Mouse (Mus musculus) midbrain, postnatal 0 days (tissue): ENCODE measurements around the gene Zkscan2. TPM values are rescaled to one million over a fixed set of nuclear protein-coding genes. Genes with fewer than 3 reads are reported as not detected.

Experiments
- ATAC-seq: fragments of 200-750 bp; cut with Nextera tagmentation; 2 replicates; pipeline ENCODE4 v1.8.0; 2017; ENCODE audit warnings: moderate number of reproducible peaks, mild to moderate bottlenecking, moderate TSS enrichment, moderate library complexity; ENCODE audit not compliant: low FRiP score
- DNase-seq: peaks from one replicate; pipeline ENCODE4 v3.0.0-alpha.2; 2015; ENCODE audit warnings: low spot score
- H3K27ac ChIP-seq: fragments of 300-500 bp; sonication (generic); 2 replicates; pipeline ENCODE4 v1.5.1; 2014; ENCODE audit warnings: low read depth, mild to moderate bottlenecking, low read length, mixed read lengths
- H3K27me3 ChIP-seq: fragments of 300-500 bp; sonication (generic); 2 replicates; pipeline ENCODE4 v1.6.1; 2014; ENCODE audit warnings: low read length, control low read depth, mixed read lengths; ENCODE audit not compliant: insufficient read depth
- H3K36me3 ChIP-seq: fragments of 300-500 bp; sonication (generic); 2 replicates; pipeline ENCODE4 v1.6.1; 2014; ENCODE audit warnings: low read length, control low read depth, mixed read lengths; ENCODE audit not compliant: insufficient read depth
- H3K4me1 ChIP-seq: fragments of 300-500 bp; sonication (generic); 2 replicates; pipeline ENCODE4 v1.6.1; 2014; ENCODE audit warnings: mild to moderate bottlenecking, control low read depth, antibody characterized with exemption, low read length, mixed read lengths; ENCODE audit not compliant: insufficient read depth
- H3K4me2 ChIP-seq: fragments of 300-500 bp; sonication (generic); 2 replicates; pipeline ENCODE4 v1.6.1; 2014; ENCODE audit warnings: low read depth, mild to moderate bottlenecking, low read length, mixed read lengths; ENCODE audit not compliant: poor library complexity, severe bottlenecking
- H3K4me3 ChIP-seq: fragments of 300-500 bp; sonication (generic); 2 replicates; pipeline ENCODE4 v1.5.1; 2014; ENCODE audit warnings: low read depth, mild to moderate bottlenecking, low read length, moderate library complexity
- H3K9ac ChIP-seq: fragments of 300-500 bp; sonication (generic); replicated peaks from 2 replicates; pipeline ENCODE4 v1.6.1; 2014; ENCODE audit warnings: mild to moderate bottlenecking, low read length, moderate library complexity, mixed read lengths; ENCODE audit not compliant: poor library complexity, severe bottlenecking
- H3K9me3 ChIP-seq: fragments of 300-500 bp; sonication (generic); 2 replicates; pipeline ENCODE4 v1.6.1; 2016; ENCODE audit warnings: low read length, control low read depth
- CTCF ChIP-seq: IDR thresholded peaks from 2 replicates; pipeline ENCODE4 v1.5.1; 2016; ENCODE audit warnings: antibody characterized with exemption, mild to moderate bottlenecking
- WGBS: fragments of 180-500 bp; shearing (Covaris S2); extraction: QIAGEN DNeasy Blood & Tissue Kit; methylation state at CpG from one replicate; pipeline ENCODE4 v1.1.7; 2014; 5-methylcytosine and 5-hydroxymethylcytosine counted together
- polyA plus RNA-seq: library from polyadenylated mRNA; unstranded; fragments of >200 nt; fragmentation: Nextera tagmentation; extraction: Ambion mirVana; gene quantifications from 2 replicates; pipeline ENCODE4 v1.2.1, GENCODE M21; 2015
- total RNA-seq: library from RNA; depleted of rRNA; stranded (reverse); fragments of >200 nt; gene quantifications from 2 replicates; pipeline ENCODE4 v1.2.3, GENCODE M21; 2014; rRNA removed

The Zkscan2 gene
- total RNA-seq (21.1 and 28.0 TPM in 2 replicates), polyA plus RNA-seq (8.4 and 11.2 TPM in 2 replicates)

- H3K9ac ChIP-seq: peak within 1 kb of the TSS; percentile 87
- no peaks in the 10 kb centered on the region for H3K27me3 ChIP-seq
- H3K4me2 ChIP-seq: peak within 1 kb of the TSS; percentile 94
- peak; percentile 53 for TF ChIP-seq CTCF
- H3K27ac ChIP-seq: peak within 1 kb of the TSS; percentile 96
- peaks cover 8% of the 10 kb centered on the region; the same call in 1 of the 2 replicates for H3K4me1 ChIP-seq
- peaks cover 6% of the 10 kb centered on the region; the same call in 1 of the 2 replicates for H3K36me3 ChIP-seq
- H3K9me3 ChIP-seq: no peaks in the 10 kb centered on the region
- 1% methylated on average over 45 of the region's 71 CpGs for WGBS
- peak within 1 kb of the TSS; percentile 84 for H3K4me3 ChIP-seq
- DNase-seq (peak; percentile 96), ATAC-seq (peak; percentile 96)
These were observed at the start of gene Zkscan2 for GRCm38 (mm10) chr7:123500239-123501219. Gene Zkscan2 (minus strand): TSS chr7:123500449.

DNA sequence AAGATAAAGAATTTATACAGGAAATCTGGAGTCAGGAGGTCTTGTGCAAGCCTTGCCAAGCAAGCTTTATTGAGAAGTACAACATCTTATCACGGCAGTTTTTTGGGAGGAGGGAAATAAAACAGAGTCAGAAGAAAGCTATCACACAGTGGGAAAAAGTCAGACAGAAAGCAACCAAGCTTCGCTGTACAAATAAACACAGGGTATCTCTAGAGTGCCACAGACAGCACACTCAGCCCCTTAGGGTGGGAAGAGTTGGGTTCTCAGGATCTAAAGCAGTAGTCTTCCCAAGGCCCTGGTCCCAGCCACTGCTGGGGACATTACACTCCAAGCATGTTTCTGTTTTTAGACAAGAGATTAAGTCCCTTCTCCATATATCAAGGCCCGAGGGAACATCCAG is 28.9 kb upstream of the Zkscan2 start:
- Histone ChIP-seq H3K27ac (no peak overlapping the region), H3K27me3 (no peaks in the 10 kb centered on the region), H3K4me2 (no peak overlapping the region), H3K36me3 (no peaks in the 10 kb centered on the region), H3K4me1 (no peaks in the 10 kb centered on the region), H3K9me3 (0 out of 2 replicates have a peak, but pooled peaks cover 4% of the 10 kb centered on the region), H3K4me3 (no peak overlapping the region), H3K9ac (no peak overlapping the region)
- WGBS: 83% methylated on average over 3 of the region's 3 CpGs
- ATAC-seq (no peak), DNase-seq (no peak)
- TF ChIP-seq CTCF: no peak

DNA sequence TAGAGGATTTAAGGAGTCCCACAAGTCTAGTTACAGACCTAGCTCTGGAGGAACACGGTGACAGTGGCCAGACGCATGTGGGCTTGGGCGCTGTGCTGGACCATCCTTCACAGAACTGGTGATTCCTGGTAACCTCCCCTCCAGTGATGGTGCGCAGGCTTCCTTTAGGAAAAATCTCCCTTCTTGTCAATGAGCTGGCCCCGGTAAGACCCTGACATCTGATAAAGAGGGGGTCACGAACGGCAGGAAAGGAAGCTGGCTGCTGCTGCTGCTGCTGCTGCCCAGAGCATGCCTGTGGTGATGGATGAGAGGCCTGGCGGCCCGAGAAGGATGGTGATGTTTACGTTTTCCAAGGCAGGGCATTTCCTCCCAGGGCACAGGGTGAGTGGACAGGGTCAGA is 25.5 kb upstream of the Zkscan2 start:
- H3K9me3 ChIP-seq: no peaks in the 10 kb centered on the region
- no peak for TF ChIP-seq CTCF
- no peak overlapping the region for H3K4me3 ChIP-seq
- H3K9ac ChIP-seq: no peak overlapping the region
- no peaks in the 10 kb centered on the region for H3K4me1 ChIP-seq
- ATAC-seq: no peak
- H3K36me3 ChIP-seq: no peaks in the 10 kb centered on the region
- H3K4me2 ChIP-seq: no peak overlapping the region
- no peak overlapping the region for H3K27ac ChIP-seq
- H3K27me3 ChIP-seq: no peaks in the 10 kb centered on the region
- 78% methylated on average over 10 of the region's 10 CpGs for WGBS
- DNase-seq: no peak

GRCm38 (mm10) chr7:123524218-123524861 is 24.1 kb upstream of the Zkscan2 start:
- Histone ChIP-seq H3K36me3 (no peaks in the 10 kb centered on the region), H3K4me2 (no peak overlapping the region), H3K27ac (no peak overlapping the region), H3K27me3 (no peaks in the 10 kb centered on the region), H3K9me3 (no peaks in the 10 kb centered on the region), H3K9ac (no peak overlapping the region), H3K4me3 (no peak overlapping the region), H3K4me1 (peaks cover under 1% of the 10 kb centered on the region; the same call in 1 of the 2 replicates)
- ATAC-seq (0 out of 2 replicates have a peak, but pooled peaks have one; percentile 38), DNase-seq (peak; percentile 88)
- peak; percentile 95 for TF ChIP-seq CTCF
- 20% methylated on average over 8 of the region's 8 CpGs for WGBS

- Histone ChIP-seq H3K27ac (no peak overlapping the region), H3K4me3 (no peak overlapping the region), H3K9ac (no peak overlapping the region), H3K4me1 (no peaks in the 10 kb centered on the region), H3K36me3 (no peaks in the 10 kb centered on the region), H3K27me3 (no peaks in the 10 kb centered on the region), H3K9me3 (no peaks in the 10 kb centered on the region), H3K4me2 (no peak overlapping the region)
- WGBS: 77% methylated on average over 7 of the region's 7 CpGs
- DNase-seq (peak; percentile 21), ATAC-seq (no peak)
- no peak for TF ChIP-seq CTCF
These were observed 7.7 kb upstream of the Zkscan2 start for GRCm38 (mm10) chr7:123507946-123508345.
